Mouse (Mus musculus) MEL (cell line): ENCODE measurements around the gene Olfr1356. TPM values are rescaled to one million over a fixed set of nuclear protein-coding genes. Genes with fewer than 3 reads are reported as not detected.
"Not testable (repeated sequence)": the region's sequence is repeated elsewhere in the genome, so short reads cannot be mapped to it uniquely, and the experiment has no call there.

Experiments
- DNase-seq: peaks from one replicate; pipeline ENCODE4 v3.0.0; 2011; ENCODE audit warnings: low read depth, low spot score
- H3K27ac ChIP-seq: 2 replicates; pipeline ENCODE4 v1.5.1; 2012; ENCODE audit warnings: low read depth, mild to moderate bottlenecking, control low read depth, low read length, moderate library complexity; ENCODE audit not compliant: control insufficient read depth
- H3K27me3 ChIP-seq, 2 experiments: fragments of 150-350 bp in 1 of 2; sonication (generic) in 1 of 2; 2 replicates each; pipeline ENCODE4 v1.6.1; 2012; ENCODE audit warnings: low read length in 2 of 2, mild to moderate bottlenecking in 2 of 2, improper control_type of control experiment in 1 of 2, moderate library complexity in 1 of 2; ENCODE audit not compliant: insufficient read depth in 2 of 2, control insufficient read depth in 1 of 2
- H3K36me3 ChIP-seq, 2 experiments: 2 replicates each; pipeline ENCODE4 v1.6.1; 2012 to 2014; ENCODE audit warnings: low read length in 2 of 2, improper control_type of control experiment in 1 of 2, inconsistent platforms in 1 of 2, mild to moderate bottlenecking in 1 of 2; ENCODE audit not compliant: insufficient read depth in 2 of 2, control insufficient read depth in 1 of 2
- H3K4me1 ChIP-seq, 2 experiments: fragments of 150-350 bp in 1 of 2; sonication (generic) in 1 of 2; 2 replicates each; pipeline ENCODE4 v1.6.1; 2012; ENCODE audit warnings: low read length in 2 of 2, improper control_type of control experiment in 1 of 2, mild to moderate bottlenecking in 1 of 2; ENCODE audit not compliant: insufficient read depth in 2 of 2, control insufficient read depth in 1 of 2
- H3K4me3 ChIP-seq, 2 experiments: fragments of 150-350 bp in 1 of 2; sonication (generic) in 1 of 2; 2 replicates each; pipeline ENCODE4 v1.5.1; 2012; ENCODE audit warnings: low read depth in 2 of 2, low read length in 2 of 2, mild to moderate bottlenecking in 2 of 2, moderate library complexity in 2 of 2, control low read depth in 1 of 2, improper control_type of control experiment in 1 of 2; ENCODE audit not compliant: control insufficient read depth in 1 of 2, insufficient read depth in 1 of 2
- H3K79me2 ChIP-seq: 2 replicates; pipeline ENCODE4 v1.6.1; 2012; ENCODE audit warnings: mild to moderate bottlenecking, low read length, moderate library complexity; ENCODE audit not compliant: control insufficient read depth, poor library complexity, insufficient read depth
- H3K9ac ChIP-seq: 2 replicates; pipeline ENCODE4 v1.6.1; 2012; ENCODE audit warnings: low read depth, mild to moderate bottlenecking, control low read depth, low read length, moderate library complexity; ENCODE audit not compliant: control insufficient read depth, poor library complexity, severe bottlenecking
- H3K9me3 ChIP-seq: fragments of 150-350 bp; sonication (generic); replicated peaks from 2 replicates; pipeline ENCODE4 v1.6.1; 2012; ENCODE audit warnings: mild to moderate bottlenecking, low read length, improper control_type of control experiment, moderate library complexity; ENCODE audit not compliant: insufficient read depth
- BHLHE40 ChIP-seq: IDR thresholded peaks from 2 replicates; pipeline ENCODE4 v1.6.1; 2012; ENCODE audit warnings: low read depth, mild to moderate bottlenecking, inconsistent platforms, low read length, improper control_type of control experiment, borderline replicate concordance
- CHD2 ChIP-seq: IDR thresholded peaks from 2 replicates; pipeline ENCODE4 v1.6.1; 2011; ENCODE audit warnings: low read length, improper control_type of control experiment
- CTCF ChIP-seq, 3 experiments: IDR thresholded peaks in 2 of 3; conservative IDR thresholded peaks in 1 of 3; 2 replicates each; pipeline ENCODE4 v1.5.1; 2011 to 2012; ENCODE audit warnings: low read length in 3 of 3, low read depth in 2 of 3, mild to moderate bottlenecking in 2 of 3, improper control_type of control experiment in 1 of 3, inconsistent platforms in 1 of 3, mixed read lengths in 1 of 3, moderate library complexity in 1 of 3; ENCODE audit not compliant: control insufficient read depth in 1 of 3, insufficient read depth in 1 of 3, poor library complexity in 1 of 3, severe bottlenecking in 1 of 3
- E2F4 ChIP-seq: IDR thresholded peaks from 2 replicates; pipeline ENCODE4 v1.6.1; 2011; ENCODE audit warnings: low read depth, low read length, improper control_type of control experiment, borderline replicate concordance
- ELF1 ChIP-seq: IDR thresholded peaks from 2 replicates; pipeline ENCODE4 v1.6.1; 2014; ENCODE audit warnings: low read depth, mild to moderate bottlenecking, inconsistent platforms, low read length, improper control_type of control experiment, moderate library complexity
- ETS1 ChIP-seq: IDR thresholded peaks from 2 replicates; pipeline ENCODE4 v1.6.1; 2012; ENCODE audit warnings: low read depth, mild to moderate bottlenecking, inconsistent platforms, low read length, improper control_type of control experiment, moderate library complexity
- GATA1 ChIP-seq: IDR thresholded peaks from 2 replicates; pipeline ENCODE4 v1.6.1; 2011; ENCODE audit warnings: low read depth, low read length, improper control_type of control experiment
- HCFC1 ChIP-seq: IDR thresholded peaks from 2 replicates; pipeline ENCODE4 v1.6.1; 2012; ENCODE audit warnings: low read depth, mild to moderate bottlenecking, inconsistent platforms, low read length, improper control_type of control experiment, moderate library complexity
- JUND ChIP-seq: IDR thresholded peaks from 2 replicates; pipeline ENCODE4 v1.6.1; 2011; ENCODE audit warnings: low read depth, mild to moderate bottlenecking, improper control_type of control experiment, low read length
- KAT2A ChIP-seq: conservative IDR thresholded peaks from 2 replicates; pipeline ENCODE4 v1.6.1; 2012; ENCODE audit warnings: low read depth, low read length, improper control_type of control experiment, inconsistent platforms
- MAZ ChIP-seq: IDR thresholded peaks from 2 replicates; pipeline ENCODE4 v1.6.1; 2012; ENCODE audit warnings: low read depth, mild to moderate bottlenecking, inconsistent platforms, low read length, improper control_type of control experiment
- MEF2A ChIP-seq: IDR thresholded peaks from 2 replicates; pipeline ENCODE4 v1.6.1; 2014; ENCODE audit warnings: low read depth, mild to moderate bottlenecking, inconsistent platforms, low read length, improper control_type of control experiment; ENCODE audit not compliant: poor library complexity, insufficient replicate concordance, severe bottlenecking; ENCODE audit errors: extremely low read depth
- POLR2A ChIP-seq, 2 experiments: IDR thresholded peaks; 2 replicates each; pipeline ENCODE4 v1.6.1; 2011 to 2012; ENCODE audit warnings: low read length in 2 of 2, mild to moderate bottlenecking in 2 of 2, control low read depth in 1 of 2, improper control_type of control experiment in 1 of 2, low read depth in 1 of 2, moderate library complexity in 1 of 2; ENCODE audit not compliant: control insufficient read depth in 1 of 2, insufficient read depth in 1 of 2, poor library complexity in 1 of 2
- POLR2AphosphoS2 ChIP-seq: IDR thresholded peaks from 2 replicates; pipeline ENCODE4 v1.6.1; 2011; ENCODE audit warnings: low read length, improper control_type of control experiment
- RAD21 ChIP-seq: IDR thresholded peaks from 2 replicates; pipeline ENCODE4 v1.6.1; 2011; ENCODE audit warnings: mild to moderate bottlenecking, low read depth, low read length, improper control_type of control experiment
- RCOR1 ChIP-seq: IDR thresholded peaks from 2 replicates; pipeline ENCODE4 v1.6.1; 2012; ENCODE audit warnings: low read depth, mild to moderate bottlenecking, inconsistent platforms, low read length, improper control_type of control experiment
- SIN3A ChIP-seq: IDR thresholded peaks from 2 replicates; pipeline ENCODE4 v1.6.1; 2012; ENCODE audit warnings: low read length, improper control_type of control experiment, inconsistent platforms
- SMC3 ChIP-seq: IDR thresholded peaks from 2 replicates; pipeline ENCODE4 v1.6.1; 2011; ENCODE audit warnings: low read depth, low read length, improper control_type of control experiment
- TAL1 ChIP-seq: IDR thresholded peaks from 2 replicates; pipeline ENCODE4 v1.6.1; 2012; ENCODE audit warnings: mild to moderate bottlenecking, inconsistent platforms, low read length, moderate library complexity, mixed read lengths
- USF2 ChIP-seq, 2 experiments: IDR thresholded peaks; 2 replicates each; pipeline ENCODE4 v1.6.1; 2011 to 2012; ENCODE audit warnings: improper control_type of control experiment in 2 of 2, low read length in 2 of 2, borderline replicate concordance in 1 of 2, inconsistent platforms in 1 of 2, low read depth in 1 of 2, mild to moderate bottlenecking in 1 of 2; ENCODE audit not compliant: insufficient read depth in 1 of 2
- ZC3H11A ChIP-seq: IDR thresholded peaks from 2 replicates; pipeline ENCODE4 v1.6.1; 2012; ENCODE audit warnings: low read depth, mild to moderate bottlenecking, inconsistent platforms, low read length, improper control_type of control experiment
- ZKSCAN1 ChIP-seq: IDR thresholded peaks from 2 replicates; pipeline ENCODE4 v1.6.1; 2012; ENCODE audit warnings: low read depth, mild to moderate bottlenecking, inconsistent platforms, low read length, improper control_type of control experiment, moderate library complexity
- ZNF384 ChIP-seq: IDR thresholded peaks from 2 replicates; pipeline ENCODE4 v1.6.1; 2012; ENCODE audit warnings: low read depth, mild to moderate bottlenecking, inconsistent platforms, low read length, improper control_type of control experiment
- polyA plus RNA-seq, 2 experiments: library from polyadenylated mRNA; stranded (reverse) in 1 of 2; unstranded in 1 of 2; fragments of >175 nt in 1 of 2; fragments of >200 nt in 1 of 2; gene quantifications; 2 replicates each; pipeline versions ENCODE4 v1.2.1 to v1.2.4; 2012; ENCODE audit warnings: low replicate concordance in 2 of 2, low read depth in 1 of 2; ENCODE audit not compliant: insufficient read length in 2 of 2, insufficient read depth in 1 of 2, missing spikeins in 1 of 2
- total RNA-seq: library from RNA; depleted of rRNA; stranded (reverse); fragments of 300-350 nt; gene quantifications from 2 replicates; pipeline ENCODE4 v1.2.3, GENCODE M21; 2012; rRNA removed

The Olfr1356 gene
- total RNA-seq (not detected in 2 replicates), polyA plus RNA-seq (not detected)

GRCm38 (mm10) chr10:78852066-78852465, at the start of gene Olfr1356:
Olfr1356 (minus strand) TSS chr10:78852166.
- Histone ChIP-seq H3K27me3 (no peaks in the 10 kb centered on the region), H3K9me3 (no peaks in the 10 kb centered on the region), H3K9ac (no peak within 1 kb of the TSS), H3K79me2 (no peaks in the 10 kb centered on the region), H3K4me3 (no peak within 1 kb of the TSS), H3K27ac (no peak within 1 kb of the TSS), H3K36me3 (no peaks in the 10 kb centered on the region), H3K4me1 (no peaks in the 10 kb centered on the region)
- no peak for DNase-seq
- no peak for TF ChIP-seq ZC3H11A
- no peak for TF ChIP-seq ELF1
- TF ChIP-seq BHLHE40: no peak
- TF ChIP-seq CHD2: no peak
- TF ChIP-seq MAZ: no peak
- no peak for TF ChIP-seq GATA1
- TF ChIP-seq RAD21: no peak
- no peak for TF ChIP-seq CTCF (IDR thresholded peaks at IDR 0.05 in 2 of 3, conservative IDR thresholded peaks at IDR 0.05 in 1 of 3; ENCODE audit: control insufficient read depth in 1 of 3, insufficient read depth in 1 of 3, low read depth in 2 of 3, low read length in 3 of 3, poor library complexity in 1 of 3, severe bottlenecking in 1 of 3)
- TF ChIP-seq SIN3A: no peak

DNA sequence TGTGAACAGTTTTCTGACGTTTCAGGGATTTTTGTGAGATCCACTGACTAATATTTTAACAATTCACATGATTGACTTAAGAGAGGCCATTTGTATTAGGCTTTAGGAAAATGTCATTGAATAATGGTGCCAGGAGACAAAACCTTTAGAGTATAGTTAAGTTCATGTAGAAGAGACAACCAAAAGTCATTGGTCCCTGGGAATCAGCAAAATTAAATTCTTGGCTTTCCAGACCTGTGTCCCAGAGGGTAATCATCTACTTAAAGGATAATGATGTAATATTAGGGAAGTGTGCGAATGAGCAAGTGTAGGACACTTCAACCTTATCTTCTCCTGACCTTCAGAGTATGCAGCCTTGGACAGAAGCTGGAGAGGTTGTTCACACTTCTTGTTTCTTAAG, 23.3 kb upstream of the Olfr1356 start, which contains the start of gene Olfr1355:
Gene Olfr1355, plus strand, starts transcription at position 301 of the 400 bp plus-strand sequence.
- no peaks in the 10 kb centered on the region for H3K4me1 ChIP-seq
- no peak within 1 kb of the TSS for H3K27ac ChIP-seq
- no peaks in the 10 kb centered on the region for H3K27me3 ChIP-seq
- TF ChIP-seq KAT2A: no peak
- no peak for TF ChIP-seq HCFC1
- no peak for TF ChIP-seq MEF2A
- no peak for TF ChIP-seq GATA1
- no peak for TF ChIP-seq E2F4
- no peak for TF ChIP-seq SMC3
- TF ChIP-seq RAD21: no peak
- no peak for TF ChIP-seq RCOR1
- TF ChIP-seq USF2 (IDR thresholded peaks at IDR 0.05; ENCODE audit: borderline replicate concordance in 1 of 2, insufficient read depth in 1 of 2, low read depth in 1 of 2, low read length in 2 of 2): no peak
- TF ChIP-seq TAL1: no peak
- TF ChIP-seq MAZ: no peak
- TF ChIP-seq CTCF (IDR thresholded peaks at IDR 0.05 in 2 of 3, conservative IDR thresholded peaks at IDR 0.05 in 1 of 3; ENCODE audit: control insufficient read depth in 1 of 3, insufficient read depth in 1 of 3, low read depth in 2 of 3, low read length in 3 of 3, poor library complexity in 1 of 3, severe bottlenecking in 1 of 3): no peak
- no peak for TF ChIP-seq JUND
- TF ChIP-seq CHD2: no peak
- no peak for TF ChIP-seq POLR2AphosphoS2
- no peak for TF ChIP-seq POLR2A (IDR thresholded peaks at IDR 0.05; ENCODE audit: control insufficient read depth in 1 of 2, insufficient read depth in 1 of 2, low read depth in 1 of 2, low read length in 2 of 2, poor library complexity in 1 of 2)
- TF ChIP-seq ETS1: no peak
- TF ChIP-seq SIN3A: no peak
- no peak for TF ChIP-seq ZKSCAN1
- no peak for TF ChIP-seq ZNF384
- no peak within 1 kb of the TSS for H3K4me3 ChIP-seq
- H3K36me3 ChIP-seq: no peaks in the 10 kb centered on the region
- H3K79me2 ChIP-seq: no peaks in the 10 kb centered on the region
- DNase-seq: no peak
- no peaks in the 10 kb centered on the region for H3K9me3 ChIP-seq
- no peak within 1 kb of the TSS for H3K9ac ChIP-seq

DNA sequence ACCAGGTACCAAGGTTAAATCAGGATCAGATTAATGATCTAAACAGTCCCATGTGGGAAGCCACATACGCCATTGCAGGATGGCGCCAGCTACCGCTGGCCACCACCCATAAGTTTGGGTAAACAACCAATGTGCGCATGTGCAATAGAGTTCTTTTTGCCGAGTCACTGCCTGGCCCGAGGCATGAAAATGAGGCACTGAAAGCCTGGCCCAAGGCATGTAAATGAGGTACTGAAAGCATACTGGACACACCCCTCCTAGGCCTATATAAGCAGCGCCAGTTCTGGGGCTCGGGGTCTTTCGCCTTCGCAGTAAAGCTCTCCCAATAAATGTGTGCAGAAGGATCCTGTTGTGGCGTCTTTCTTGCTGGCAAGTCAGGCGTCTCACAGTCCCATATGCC, 11.5 kb downstream of the Olfr1356 start:
- not testable (repeated sequence) for H3K27ac ChIP-seq, H3K9me3 ChIP-seq, H3K4me1 ChIP-seq, H3K79me2 ChIP-seq, H3K9ac ChIP-seq, H3K4me3 ChIP-seq, H3K36me3 ChIP-seq, H3K27me3 ChIP-seq
- peak; percentile 3 for DNase-seq
